13 mouse cellular contexts compared by ENCODE assay signal in genomic region chr10:59778137-59778710, GRCm38 (mm10).
A peak's percentile ranks its signal among the peaks of the same experiment; 100 is the strongest.
DNase-seq lines count a peak whose midpoint lies in the region; ATAC-seq lines count a peak whose summit lies in the region.
"Had no signal": no experiment of that assay in that cellular context is flagged by ENCODE, and none has a peak within 500 bp of the region (broad histone marks: within the 10 kb centered on the region; RNA-seq: fewer than 3 reads in every experiment).

No protein-coding gene starts in this region.

- H3K4me3 ChIP-seq in hindbrain, embryonic 12.5 days: no peak overlapping the region
- H3K4me3 ChIP-seq in hindbrain, embryonic 11.5 days (ENCODE audit: low read depth, low read length): no peak overlapping the region
- H3K4me3 ChIP-seq in midbrain, embryonic 13.5 days (replicated peaks): no peak overlapping the region
- no peak overlapping the region for H3K4me3 ChIP-seq in midbrain, embryonic 15.5 days
- no peak overlapping the region for H3K4me3 ChIP-seq in neural tube, embryonic 14.5 days (ENCODE audit: low read depth, low read length)
- no peak overlapping the region for H3K4me3 ChIP-seq in intestine, embryonic 15.5 days (replicated peaks)
- H3K4me3 ChIP-seq: gastrocnemius, adult 2 months; megakaryocyte, embryonic 14.5 days had no signal

- H3K27me3 ChIP-seq in hindbrain, embryonic 12.5 days: no peaks in the 10 kb centered on the region
- no peaks in the 10 kb centered on the region for H3K27me3 ChIP-seq in hindbrain, embryonic 11.5 days (ENCODE audit: control insufficient read depth, insufficient read depth, low read length)
- H3K27me3 ChIP-seq in midbrain, embryonic 13.5 days: no peaks in the 10 kb centered on the region
- no peaks in the 10 kb centered on the region for H3K27me3 ChIP-seq in midbrain, embryonic 15.5 days (replicated peaks)
- no peaks in the 10 kb centered on the region for H3K27me3 ChIP-seq in neural tube, embryonic 14.5 days (ENCODE audit: control insufficient read depth, insufficient read depth, low read length)
- no peaks in the 10 kb centered on the region for H3K27me3 ChIP-seq in intestine, embryonic 15.5 days (replicated peaks)
- H3K27me3 ChIP-seq: megakaryocyte, embryonic 14.5 days had no signal

- WGBS in hindbrain, embryonic 12.5 days: 70% methylated on average over 4 of the region's 4 CpGs
- WGBS in hindbrain, embryonic 11.5 days: 87% methylated on average over 4 of the region's 4 CpGs
- 61% methylated on average over 4 of the region's 4 CpGs for WGBS in midbrain, embryonic 13.5 days
- 67% methylated on average over 4 of the region's 4 CpGs for WGBS in midbrain, embryonic 15.5 days
- 45% methylated on average over 4 of the region's 4 CpGs for WGBS in neural tube, embryonic 14.5 days
- WGBS in intestine, embryonic 15.5 days: 89% methylated on average over 4 of the region's 4 CpGs

- H3K9me3 ChIP-seq in hindbrain, embryonic 12.5 days (replicated peaks): no peaks in the 10 kb centered on the region
- no peaks in the 10 kb centered on the region for H3K9me3 ChIP-seq in hindbrain, embryonic 11.5 days (ENCODE audit: control insufficient read depth, low read length)
- H3K9me3 ChIP-seq in midbrain, embryonic 13.5 days: no peaks in the 10 kb centered on the region
- no peaks in the 10 kb centered on the region for H3K9me3 ChIP-seq in midbrain, embryonic 15.5 days
- H3K9me3 ChIP-seq in neural tube, embryonic 14.5 days (ENCODE audit: control insufficient read depth, low read length): no peaks in the 10 kb centered on the region
- no peaks in the 10 kb centered on the region for H3K9me3 ChIP-seq in intestine, embryonic 15.5 days
- H3K9me3 ChIP-seq: megakaryocyte, embryonic 14.5 days had no signal

- 0 out of 2 replicates have a peak, but pooled peaks have one; percentile 38 for ATAC-seq in hindbrain, embryonic 12.5 days (ENCODE audit: low FRiP score)
- no peak for ATAC-seq in hindbrain, embryonic 11.5 days (ENCODE audit: low FRiP score)
- no peak for ATAC-seq in midbrain, embryonic 13.5 days
- ATAC-seq in midbrain, embryonic 15.5 days (replicated peaks): no peak
- peak; percentile 26; the same call in 1 of the 2 replicates for ATAC-seq in neural tube, embryonic 14.5 days (ENCODE audit: low read depth)
- no peak for ATAC-seq in intestine, embryonic 15.5 days

- H3K4me1 ChIP-seq in hindbrain, embryonic 12.5 days: peaks cover 11% of the 10 kb centered on the region
- no peaks in the 10 kb centered on the region for H3K4me1 ChIP-seq in hindbrain, embryonic 11.5 days (replicated peaks; ENCODE audit: control insufficient read depth, insufficient read depth, low read length)
- peaks cover 39% of the 10 kb centered on the region for H3K4me1 ChIP-seq in midbrain, embryonic 13.5 days (replicated peaks)
- H3K4me1 ChIP-seq in midbrain, embryonic 15.5 days: peaks cover 21% of the 10 kb centered on the region
- no peaks in the 10 kb centered on the region for H3K4me1 ChIP-seq in neural tube, embryonic 14.5 days (ENCODE audit: control insufficient read depth, insufficient read depth, low read length)
- H3K4me1 ChIP-seq in intestine, embryonic 15.5 days (replicated peaks): 0 out of 2 replicates have a peak, but pooled peaks cover 3% of the 10 kb centered on the region

- peaks cover 6% of the 10 kb centered on the region; the same call in 1 of the 2 replicates for H3K36me3 ChIP-seq in hindbrain, embryonic 12.5 days
- H3K36me3 ChIP-seq in hindbrain, embryonic 11.5 days (ENCODE audit: control insufficient read depth, insufficient read depth, low read length): no peaks in the 10 kb centered on the region
- no peaks in the 10 kb centered on the region for H3K36me3 ChIP-seq in midbrain, embryonic 13.5 days
- H3K36me3 ChIP-seq in midbrain, embryonic 15.5 days (replicated peaks): no peaks in the 10 kb centered on the region
- no peaks in the 10 kb centered on the region for H3K36me3 ChIP-seq in neural tube, embryonic 14.5 days (ENCODE audit: control insufficient read depth, insufficient read depth, low read length)
- no peaks in the 10 kb centered on the region for H3K36me3 ChIP-seq in intestine, embryonic 15.5 days

- H3K4me2 ChIP-seq in hindbrain, embryonic 12.5 days (replicated peaks): no peak overlapping the region
- no peak overlapping the region for H3K4me2 ChIP-seq in hindbrain, embryonic 11.5 days (replicated peaks; ENCODE audit: low read depth, low read length)
- H3K4me2 ChIP-seq in midbrain, embryonic 13.5 days (replicated peaks): no peak overlapping the region
- H3K4me2 ChIP-seq in midbrain, embryonic 15.5 days: no peak overlapping the region
- no peak overlapping the region for H3K4me2 ChIP-seq in neural tube, embryonic 14.5 days (ENCODE audit: low read depth, low read length)
- no peak overlapping the region for H3K4me2 ChIP-seq in intestine, embryonic 15.5 days (replicated peaks)

- H3K27ac ChIP-seq in hindbrain, embryonic 12.5 days: no peak overlapping the region
- no peak overlapping the region for H3K27ac ChIP-seq in hindbrain, embryonic 11.5 days (ENCODE audit: low read depth, low read length)
- H3K27ac ChIP-seq in midbrain, embryonic 13.5 days: peak overlapping the region; percentile 59
- no peak overlapping the region for H3K27ac ChIP-seq in midbrain, embryonic 15.5 days
- H3K27ac ChIP-seq in neural tube, embryonic 14.5 days (ENCODE audit: low read depth, low read length): peak overlapping the region; percentile 56
- H3K27ac ChIP-seq in intestine, embryonic 15.5 days: no peak overlapping the region
- H3K27ac ChIP-seq: gastrocnemius, adult 2 months; liver, embryonic 14.5 days had no signal

- DNase-seq in hindbrain, embryonic 11.5 days (ENCODE audit: low spot score): no peak
- DNase-seq in adrenal gland, postnatal 25 days: peak; percentile 37
- DNase-seq: cerebellum, adult 2 months; embryo, embryonic 11 days; gastrocnemius, adult 2 months; heart, postnatal 10 days had no signal

- no peak overlapping the region for H3K9ac ChIP-seq in hindbrain, embryonic 12.5 days
- no peak overlapping the region for H3K9ac ChIP-seq in hindbrain, embryonic 11.5 days (ENCODE audit: low read depth, low read length)
- H3K9ac ChIP-seq in midbrain, embryonic 13.5 days (replicated peaks): no peak overlapping the region
- H3K9ac ChIP-seq in midbrain, embryonic 15.5 days: no peak overlapping the region
- no peak overlapping the region for H3K9ac ChIP-seq in neural tube, embryonic 14.5 days (replicated peaks; ENCODE audit: low read depth, low read length)
- H3K9ac ChIP-seq in intestine, embryonic 15.5 days: no peak overlapping the region
- H3K9ac ChIP-seq: liver, embryonic 14.5 days had no signal

Comparison
In these comparisons a context has a peak if more than half of its experiments do, and no peak if none do; other contexts are left out.
1. ATAC-seq: peak in hindbrain, embryonic 12.5 days (single experiment) and neural tube, embryonic 14.5 days (single experiment); none in hindbrain, embryonic 11.5 days (single experiment), midbrain, embryonic 13.5 days (single experiment), midbrain, embryonic 15.5 days (single experiment) and intestine, embryonic 15.5 days (single experiment).
2. H3K27ac ChIP-seq: peak in midbrain, embryonic 13.5 days (single experiment) and neural tube, embryonic 14.5 days (single experiment); none in hindbrain, embryonic 12.5 days (single experiment), hindbrain, embryonic 11.5 days (single experiment), midbrain, embryonic 15.5 days (single experiment) and intestine, embryonic 15.5 days (single experiment).